Mouse (Mus musculus) adrenal gland, postnatal 25 days (tissue): ENCODE data around the gene Cog4. TPM values are rescaled to one million over a fixed set of nuclear protein-coding genes. Genes with fewer than 3 reads are reported as not detected.
"Not testable (repeated sequence)": the region's sequence is repeated elsewhere in the genome, so short reads cannot be mapped to it uniquely, and the experiment has no call there.

Experiments
- DNase-seq: peaks from one replicate; pipeline ENCODE4 v3.0.0; 2021; ENCODE audit warnings: mixed read lengths
- total RNA-seq: library from RNA; stranded (reverse); gene quantifications from 2 replicates; pipeline ENCODE4 v1.2.3, GENCODE M21; 2021

The Cog4 gene
- total RNA-seq, 1 experiment from 2014 or later = 100 TPM

DNA sequence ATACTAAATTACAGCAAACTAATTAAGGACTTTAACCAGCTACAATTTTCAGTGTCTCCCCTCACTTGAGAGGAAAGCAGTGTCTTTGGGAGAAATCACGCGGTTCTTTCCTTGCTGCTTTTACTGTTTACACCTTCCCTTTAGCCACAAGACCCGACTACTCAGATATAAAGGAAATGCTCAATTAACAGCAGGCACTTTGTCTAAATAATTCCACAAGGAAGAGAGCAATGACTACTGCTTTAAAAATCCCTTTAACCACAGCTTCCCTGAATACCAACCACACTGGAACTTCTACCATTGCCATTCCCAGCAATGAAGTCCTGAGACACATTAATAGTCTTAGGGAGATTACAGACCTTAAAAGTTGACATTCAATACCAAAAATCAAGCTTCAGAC lies 17.9 kb upstream of the Cog4 start:
- DNase-seq = no peak

DNA sequence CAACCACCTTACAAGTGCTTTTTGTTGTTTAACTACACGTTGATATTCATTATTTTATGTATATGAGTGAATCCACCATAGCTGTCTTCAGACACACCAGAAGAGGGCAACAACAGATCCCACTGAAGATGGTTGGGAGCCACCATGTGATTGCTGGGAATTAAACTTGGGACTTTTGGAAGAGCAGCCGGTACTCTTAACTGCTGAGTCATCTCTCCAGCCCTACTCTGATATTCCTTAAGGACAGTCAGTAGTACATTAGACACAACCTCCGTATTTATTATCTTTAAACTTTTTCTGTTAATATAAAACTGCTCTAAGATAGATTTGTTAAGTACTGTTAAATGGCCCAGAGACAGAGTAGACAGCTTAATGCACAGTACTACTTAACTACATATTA lies 14.4 kb upstream of the Cog4 start:
- no peak for DNase-seq

DNA sequence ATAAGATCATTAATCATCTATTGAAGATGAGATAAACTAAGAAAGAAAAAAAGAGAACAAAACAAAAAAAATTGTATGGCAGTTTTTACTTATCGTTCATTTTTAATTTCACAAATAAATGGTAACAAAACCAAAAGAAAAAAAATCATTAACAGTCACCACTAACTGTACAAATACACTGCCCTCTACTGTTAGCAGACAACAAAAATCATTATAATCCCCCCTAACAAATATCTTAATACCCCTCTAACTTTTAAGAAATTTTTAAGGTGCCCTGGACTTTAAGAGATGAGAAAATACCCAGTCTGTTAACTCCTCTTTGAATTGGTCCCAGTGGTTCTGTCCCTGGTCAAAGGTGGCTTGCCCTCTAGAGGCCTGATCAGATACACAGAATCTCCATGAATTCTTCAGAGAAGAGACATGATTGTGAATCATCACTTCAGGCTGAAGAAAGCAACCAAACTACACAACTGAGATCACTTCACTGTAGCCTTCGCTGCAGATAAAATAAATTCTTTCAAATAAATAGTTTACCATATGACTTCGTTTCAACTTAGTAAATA lies 4.3 kb upstream of the Cog4 start:
- no peak for DNase-seq

DNA sequence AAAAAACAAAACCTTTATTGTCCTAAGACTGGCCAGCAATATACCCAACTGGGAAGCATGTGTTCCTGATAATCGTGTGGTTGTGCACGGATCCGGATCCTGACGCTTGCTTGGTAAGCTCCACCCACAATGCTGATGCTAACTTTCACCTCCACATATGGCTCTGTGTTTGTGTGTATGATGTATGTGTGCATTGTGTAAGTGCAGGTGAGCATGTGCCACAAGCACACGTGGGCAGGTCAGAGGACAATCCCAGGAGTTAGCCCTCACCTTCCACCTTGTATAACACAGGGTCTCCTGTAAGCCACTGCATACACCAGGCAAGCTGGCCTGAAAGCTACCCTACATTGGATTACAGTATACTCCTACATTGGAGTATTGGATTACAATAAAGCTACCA lies 3.2 kb upstream of the Cog4 start:
- no peak for DNase-seq

GRCm38 (mm10) chr8:110844941-110845340 lies 1.5 kb upstream of the Cog4 start:
- no peak for DNase-seq

DNA sequence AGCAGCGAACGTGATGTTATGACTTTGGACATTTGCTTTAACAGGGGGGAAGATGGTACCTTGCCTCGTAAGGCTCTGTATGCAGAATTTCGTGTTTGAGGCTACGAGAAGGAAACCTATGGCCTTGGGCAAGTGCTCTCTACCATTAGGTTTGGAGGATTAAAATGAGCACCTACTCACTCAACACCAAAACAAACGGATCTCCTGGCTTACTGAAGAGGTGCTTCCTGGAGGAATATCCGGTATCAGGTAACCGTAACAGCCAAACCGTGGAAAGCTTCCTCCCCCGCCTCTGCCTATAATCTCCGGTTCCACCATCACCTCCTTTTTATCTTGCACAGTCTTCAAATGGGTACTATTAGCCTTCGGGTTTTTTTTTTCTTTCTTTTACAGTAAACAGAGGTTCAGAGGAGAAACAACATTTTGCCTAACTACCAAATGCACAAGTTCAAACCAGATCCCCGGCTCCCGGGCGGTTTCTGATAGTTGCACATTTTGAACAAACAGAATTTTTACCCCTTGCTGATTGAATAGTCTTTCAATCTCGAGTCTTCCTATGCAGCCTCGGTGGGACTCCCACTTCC lies 487 bp upstream of the Cog4 start:
- no peak for DNase-seq

DNA sequence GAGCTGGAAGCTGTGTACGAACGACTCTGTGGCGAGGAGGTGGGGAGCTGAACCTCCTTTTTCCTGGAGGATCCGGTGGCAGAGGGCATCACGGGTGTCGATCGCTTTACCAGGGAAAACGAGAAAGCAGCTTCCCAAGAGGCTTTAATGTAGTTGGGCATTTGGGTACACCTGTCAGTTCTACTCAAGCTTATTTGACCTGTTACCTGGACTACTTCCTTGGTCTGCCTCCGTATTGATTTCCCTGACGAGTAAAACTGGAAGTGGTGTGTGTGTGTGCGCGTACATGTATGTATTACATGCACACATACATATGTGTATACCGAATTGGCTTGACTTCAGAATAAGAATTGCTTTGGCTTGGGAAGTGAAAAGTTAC lies 760 bp downstream of the Cog4 start:
- DNase-seq = no peak

GRCm38 (mm10) chr8:110847645-110848495 lies 1.5 kb downstream of the Cog4 start:
- no peak for DNase-seq

DNA sequence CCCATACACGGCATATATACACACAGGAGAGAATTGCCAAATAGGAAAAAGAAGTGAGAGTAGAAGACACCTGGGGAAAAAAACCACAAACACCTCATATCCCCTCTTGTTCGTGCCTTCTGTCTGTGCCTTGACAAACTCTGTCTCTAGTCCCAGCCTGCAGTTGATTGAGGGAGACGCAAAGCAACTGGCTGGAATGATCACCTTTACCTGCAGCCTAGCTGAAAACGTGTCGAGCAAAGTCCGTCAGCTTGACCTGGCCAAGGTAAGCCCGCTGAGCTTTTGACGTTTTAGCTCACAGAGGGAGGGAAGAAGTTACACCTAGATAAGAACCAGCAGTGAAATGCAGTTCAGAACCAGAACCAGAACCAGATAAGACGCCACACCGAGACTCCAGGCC lies 4.8 kb downstream of the Cog4 start:
- no peak for DNase-seq

DNA sequence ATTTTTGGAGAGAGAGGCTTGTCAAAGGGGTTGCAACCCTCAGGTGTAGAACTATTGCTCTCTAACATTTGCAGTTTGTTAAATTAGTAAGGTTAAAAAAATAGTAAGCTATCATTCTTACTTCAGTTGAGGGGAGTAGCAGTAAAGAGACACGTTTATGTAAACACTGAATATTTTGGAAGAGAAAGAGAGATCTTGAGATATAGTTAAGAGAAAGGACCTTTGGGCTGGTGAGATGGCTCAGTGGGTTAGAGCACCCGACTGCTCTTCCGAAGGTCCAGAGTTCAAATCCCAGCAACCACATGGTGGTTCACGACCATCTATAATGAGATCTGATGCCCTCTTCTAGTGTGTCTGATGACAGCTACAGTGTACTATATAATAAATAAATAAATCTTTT lies 9.7 kb downstream of the Cog4 start:
- not testable (repeated sequence) for DNase-seq

DNA sequence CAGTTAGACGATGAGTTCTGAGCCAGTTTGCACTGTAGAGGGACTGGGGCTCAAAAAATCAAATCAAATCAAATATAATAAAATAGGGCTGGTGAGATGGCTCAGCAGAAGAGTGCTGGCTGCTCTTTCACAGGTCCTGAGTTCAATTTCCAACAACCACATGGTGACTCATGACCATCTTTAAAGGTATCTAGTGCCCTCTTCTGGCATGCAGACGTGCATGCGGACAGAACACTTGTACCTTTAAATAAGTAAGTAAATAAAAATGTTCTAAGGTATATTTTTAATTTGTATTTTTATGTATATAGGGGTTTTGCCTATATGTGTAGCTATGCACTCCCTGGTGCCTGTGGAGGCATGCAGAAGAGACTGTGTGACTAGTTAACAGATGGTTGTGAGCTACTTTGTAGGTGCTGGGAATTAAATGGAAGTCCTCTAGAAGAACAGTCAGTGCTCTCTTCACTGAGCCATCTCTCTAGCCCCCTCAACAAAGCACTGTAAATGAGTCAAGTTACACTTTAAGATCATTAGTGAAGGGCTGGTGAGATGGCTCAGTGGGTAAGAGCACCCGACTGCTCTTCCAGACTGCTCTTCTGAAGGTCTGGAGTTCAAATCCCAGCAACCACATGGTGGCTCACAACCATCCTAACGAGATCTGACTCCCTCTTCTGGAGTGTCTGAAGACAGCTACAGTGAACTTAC lies 10.5 kb downstream of the Cog4 start:
- DNase-seq = no peak

DNA sequence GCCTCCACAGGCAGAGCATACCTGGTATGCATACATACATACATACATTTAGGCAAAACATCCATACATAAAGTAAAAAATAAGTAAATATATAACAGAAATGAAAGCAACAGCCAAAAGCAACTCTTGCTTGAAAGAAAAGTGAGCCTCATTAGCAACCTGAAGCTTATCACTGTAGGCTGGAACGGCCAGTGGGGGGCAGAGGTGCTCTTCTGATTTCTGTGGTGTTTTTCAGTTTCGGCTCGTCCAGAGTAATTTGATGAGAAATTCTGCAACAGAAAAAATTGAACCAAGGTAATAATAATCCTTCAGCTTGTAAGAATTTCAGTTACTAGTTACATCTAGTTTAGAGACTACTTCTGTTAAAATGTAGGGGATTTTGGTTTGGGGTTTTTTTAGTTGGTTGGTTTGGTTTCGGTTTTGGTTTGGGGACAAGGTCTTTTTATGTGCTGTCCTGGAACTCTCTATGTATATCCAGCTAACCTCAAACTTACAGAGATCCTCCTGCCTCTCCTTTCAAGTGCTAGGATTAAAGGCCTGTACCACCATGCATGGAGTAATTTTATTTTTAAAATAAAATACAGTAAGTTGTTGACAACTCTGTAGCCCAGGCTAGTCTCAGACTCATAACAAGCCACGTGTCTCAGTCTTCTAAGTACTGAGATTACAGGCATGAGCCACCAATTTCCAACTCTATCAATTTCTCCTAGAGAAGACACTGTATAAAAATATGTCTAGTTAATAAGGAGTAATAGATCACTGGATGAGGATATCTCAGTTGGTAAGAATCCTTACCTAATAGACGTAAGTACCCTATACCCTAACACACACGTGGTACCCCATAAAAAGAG lies 13.5 kb downstream of the Cog4 start:
- DNase-seq = no peak

GRCm38 (mm10) chr8:110861347-110862025 lies 15.1 kb downstream of the Cog4 start:
- DNase-seq = not testable (repeated sequence)

- no peak for DNase-seq
These were observed 24.1 kb downstream of the Cog4 start for GRCm38 (mm10) chr8:110870501-110870900.

- no peak for DNase-seq
These were observed 31.5 kb downstream of the Cog4 start for GRCm38 (mm10) chr8:110877862-110878261.

GRCm38 (mm10) chr8:110881741-110882310 lies 35.4 kb downstream of the Cog4 start:
- DNase-seq = no peak

DNA sequence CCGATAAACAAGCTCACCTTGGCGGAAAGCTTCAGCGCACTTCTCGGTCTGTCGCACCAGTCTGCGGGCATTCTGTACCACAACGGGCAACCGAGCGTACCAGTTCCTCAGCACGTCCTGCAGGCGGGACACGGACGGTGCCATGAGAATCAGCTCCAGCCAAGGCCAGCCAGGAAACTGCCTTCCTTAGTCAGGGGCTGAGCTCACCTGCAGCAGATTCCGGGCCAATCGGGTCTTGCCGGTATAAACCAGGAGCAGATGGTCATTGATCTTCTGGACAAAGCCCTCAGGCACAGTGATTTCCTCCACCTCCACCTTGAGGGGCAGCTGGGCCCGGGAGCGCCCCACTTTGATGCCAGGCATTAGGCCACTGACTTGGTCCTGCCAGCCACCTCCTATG lies 37.4 kb downstream of the Cog4 start:
- no peak for DNase-seq

DNA sequence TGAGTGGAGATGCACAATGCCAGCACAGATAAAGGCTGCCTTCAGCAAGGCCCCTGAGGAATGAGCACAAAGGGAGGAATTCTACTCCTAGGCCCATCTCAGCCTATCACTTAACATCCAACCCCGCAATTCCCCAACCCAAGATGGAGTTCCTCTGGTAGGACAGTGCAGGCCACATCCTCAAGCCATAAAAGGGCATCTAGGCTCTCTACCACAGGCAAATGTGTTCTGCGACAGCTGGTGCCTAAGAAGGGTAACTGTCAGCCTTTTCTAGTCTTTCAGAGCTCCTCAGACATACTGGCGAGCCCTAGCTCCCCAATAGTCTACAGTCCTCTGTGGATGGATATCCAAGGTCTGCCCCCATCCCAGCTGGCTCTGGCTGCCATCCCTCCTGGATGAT lies 40.2 kb downstream of the Cog4 start:
- no peak for DNase-seq

- peak; percentile 21 for DNase-seq
These were observed 41.2 kb downstream of the Cog4 start for GRCm38 (mm10) chr8:110887551-110887950.

DNA sequence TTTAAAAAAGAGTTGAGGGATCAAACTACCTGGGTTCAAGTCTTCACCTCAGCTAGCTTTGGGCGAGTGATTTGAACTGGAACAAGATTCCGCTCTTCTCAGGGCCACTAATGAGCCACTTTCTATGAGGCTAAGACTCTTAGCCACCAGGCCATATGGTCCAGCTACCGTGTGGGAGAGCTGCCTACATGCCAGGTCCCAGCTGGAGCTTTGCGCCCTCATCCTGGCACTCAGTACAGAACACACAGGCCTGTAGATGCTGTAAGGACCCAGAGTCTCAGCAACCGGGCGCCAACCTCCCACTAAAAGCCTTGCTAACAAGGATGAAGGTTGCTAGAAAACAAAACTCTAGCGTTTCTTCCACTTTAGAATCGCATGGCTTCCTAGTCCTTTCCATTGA lies 42.0 kb downstream of the Cog4 start:
- no peak for DNase-seq

GRCm38 (mm10) chr8:110888860-110889259 lies 42.5 kb downstream of the Cog4 start:
- DNase-seq = peak; percentile 32
